In the genomic region with DNA sequence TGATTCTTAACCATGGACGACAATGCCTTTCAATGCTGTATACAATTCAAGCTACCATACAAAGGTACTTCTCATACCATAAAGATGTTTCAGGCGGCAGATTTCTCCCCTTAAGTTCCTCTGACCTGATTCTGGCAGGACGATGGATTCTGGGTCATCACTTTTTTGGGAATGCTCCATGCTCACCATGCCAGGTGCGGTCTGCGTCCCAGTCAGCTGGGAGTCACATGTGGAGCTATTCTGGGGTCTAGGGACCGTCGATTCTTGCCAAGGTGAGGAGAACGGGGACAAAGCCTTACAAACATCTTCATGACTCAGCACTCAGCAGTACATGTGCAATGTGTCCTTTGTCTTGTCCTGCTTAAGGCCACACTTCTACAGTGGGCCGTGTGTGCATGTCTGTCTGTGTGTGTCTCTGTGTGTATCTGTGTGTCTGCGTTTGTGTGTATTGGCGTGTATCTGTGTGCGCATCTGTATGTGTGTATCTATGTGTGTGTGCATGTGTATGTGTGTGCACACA, we compare ENCODE assay signal across 18 mouse cellular contexts. TPM values are rescaled to one million over a fixed set of nuclear protein-coding genes. Genes with fewer than 3 reads are reported as not detected.
"Had no signal": no experiment of that assay in that cellular context is flagged by ENCODE, and none has a peak within 500 bp of the region (broad histone marks: within the 10 kb centered on the region; RNA-seq: fewer than 3 reads in every experiment).

No protein-coding gene starts in this region.

- H3K9me3 ChIP-seq: limb, embryonic 12.5 days; liver, embryonic 13.5 days; lung, embryonic 15.5 days; midbrain, embryonic 12.5 days; neural tube, embryonic 13.5 days had no signal

- H3K27me3 ChIP-seq: limb, embryonic 12.5 days; liver, embryonic 13.5 days; lung, embryonic 15.5 days; midbrain, embryonic 12.5 days; neural tube, embryonic 13.5 days had no signal

- DNase-seq: kidney, postnatal 25 days; liver; liver, embryonic 13.5 days; liver, postnatal 0 days; lung, postnatal 14 days; retina, postnatal 1 day; right cerebral cortex, postnatal 4 days; spleen, adult 18-20 months; thymus, adult 18-20 months; thymus, postnatal 14 days had no signal

- H3K4me3 ChIP-seq: left cerebral cortex, adult 2 months; limb, embryonic 12.5 days; liver, embryonic 13.5 days; lung, embryonic 15.5 days; midbrain, embryonic 12.5 days; neural tube, embryonic 13.5 days had no signal

- H3K36me3 ChIP-seq: limb, embryonic 12.5 days; liver, embryonic 13.5 days; lung, embryonic 15.5 days; midbrain, embryonic 12.5 days; neural tube, embryonic 13.5 days had no signal

- H3K4me1 ChIP-seq: limb, embryonic 12.5 days; liver, embryonic 13.5 days; lung, embryonic 15.5 days; midbrain, embryonic 12.5 days; neural tube, embryonic 13.5 days had no signal

- ATAC-seq: liver, postnatal 0 days; midbrain, embryonic 16.5 days had no signal

RNA-seq across cellular contexts. Expression of a gene that starts 48.7 kb away (rescaled TPM):
- total RNA-seq: left cerebral cortex, adult 2 months; left cerebral cortex, postnatal 36 days had no signal
- polyA plus RNA-seq: limb, embryonic 12.5 days; midbrain, embryonic 12.5 days; neural tube, embryonic 13.5 days; stomach, embryonic 14.5 days had no signal
